Comparison of ENCODE assay signal across 8 mouse cellular contexts in the genomic region with DNA sequence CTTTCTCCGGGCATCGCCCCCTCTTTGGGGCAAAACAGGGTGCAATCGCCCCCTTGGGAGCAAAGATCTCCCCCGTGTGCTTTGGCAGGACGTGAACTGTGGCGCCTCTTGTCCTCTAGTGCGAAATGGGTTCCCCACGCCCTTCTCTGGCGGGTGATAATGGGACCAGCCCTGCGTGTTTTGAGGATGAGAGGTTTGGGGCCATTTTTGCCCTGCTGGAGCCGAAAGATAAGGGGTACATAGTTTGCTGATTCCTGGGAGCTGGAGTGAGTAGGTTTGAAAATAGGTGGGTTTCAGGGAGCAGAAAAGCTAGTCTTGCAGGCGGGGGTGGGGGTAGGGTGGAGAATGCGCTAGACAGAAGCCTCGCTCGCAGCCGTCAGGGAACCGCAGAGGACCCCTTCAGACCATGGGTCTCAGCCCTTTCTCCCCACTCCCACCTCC. TPM values are rescaled to one million over a fixed set of nuclear protein-coding genes. Genes with fewer than 3 reads are reported as not detected.
DNase-seq lines count a peak whose midpoint lies in the region; ATAC-seq and TF ChIP-seq lines count a peak whose summit lies in the region.

No protein-coding gene starts in this region.

- peak overlapping the region; percentile 99 for H3K9ac ChIP-seq in hindbrain, embryonic 11.5 days (ENCODE audit: low read depth, low read length)

- WGBS in hindbrain, embryonic 11.5 days, result under 1% methylated on average over 17 of the region's 17 CpGs

- peak; percentile 38 for DNase-seq in gastrocnemius, adult 18-20 months (ENCODE audit: low spot score)
- no peak for DNase-seq in gastrocnemius, postnatal 25 days
- peak; percentile 64 for DNase-seq in hindbrain, embryonic 11.5 days (ENCODE audit: low spot score)
- peak; percentile 46 for DNase-seq in left cerebral cortex, postnatal 4 days
- peak; percentile 30 for DNase-seq in mesoderm, embryonic 11.5 days (ENCODE audit: low read depth, low spot score)
- peak; percentile 49 for DNase-seq in splenic B cell, adult 2 months (ENCODE audit: low read depth, low spot score)

- H3K4me2 ChIP-seq in hindbrain, embryonic 11.5 days (replicated peaks; ENCODE audit: low read depth, low read length), result peak overlapping the region; percentile 83

- ATAC-seq in hindbrain, embryonic 11.5 days (ENCODE audit: low FRiP score), result no peak

- TF ChIP-seq POLR2A in bone marrow macrophage, adult 2 months (IDR thresholded peaks at IDR 0.05; ENCODE audit: borderline replicate concordance, low read depth, low read length), result 0 out of 2 replicates have a peak, but pooled peaks have one; percentile 22

- no peaks in the 10 kb centered on the region for H3K9me3 ChIP-seq in erythroblast, embryonic 14.5 days (ENCODE audit: control insufficient read depth, low read length)
- H3K9me3 ChIP-seq in hindbrain, embryonic 11.5 days (ENCODE audit: control insufficient read depth, low read length), result no peaks in the 10 kb centered on the region

- H3K27me3 ChIP-seq in erythroblast, embryonic 14.5 days (ENCODE audit: control insufficient read depth), result no peaks in the 10 kb centered on the region
- H3K27me3 ChIP-seq in hindbrain, embryonic 11.5 days (ENCODE audit: control insufficient read depth, insufficient read depth, low read length), result no peaks in the 10 kb centered on the region
- H3K27me3 ChIP-seq in splenic B cell, adult 2 months (ENCODE audit: control insufficient read depth, insufficient read depth, low read length, poor library complexity, severe bottlenecking), result no peaks in the 10 kb centered on the region

- peaks cover 38% of the 10 kb centered on the region for H3K4me1 ChIP-seq in bone marrow macrophage, adult 2 months (ENCODE audit: control insufficient read depth, insufficient read depth, low read length)
- H3K4me1 ChIP-seq in erythroblast, embryonic 14.5 days (ENCODE audit: control insufficient read depth), result peaks cover 63% of the 10 kb centered on the region
- H3K4me1 ChIP-seq in hindbrain, embryonic 11.5 days (replicated peaks; ENCODE audit: control insufficient read depth, insufficient read depth, low read length), result peaks cover 6% of the 10 kb centered on the region; the same call in 1 of the 2 replicates

- TF ChIP-seq CTCF in bone marrow macrophage, adult 2 months (IDR thresholded peaks at IDR 0.05; ENCODE audit: low read depth, low read length), result no peak

- peaks cover 44% of the 10 kb centered on the region for H3K36me3 ChIP-seq in erythroblast, embryonic 14.5 days (ENCODE audit: control insufficient read depth)
- no peaks in the 10 kb centered on the region; the same call in 1 of the 2 replicates for H3K36me3 ChIP-seq in hindbrain, embryonic 11.5 days (ENCODE audit: control insufficient read depth, insufficient read depth, low read length)
- peaks cover 2% of the 10 kb centered on the region; the same call in 1 of the 2 replicates for H3K36me3 ChIP-seq in splenic B cell, adult 2 months (ENCODE audit: control insufficient read depth, insufficient read depth, low read length, poor library complexity, severe bottlenecking)

- peak overlapping the region; percentile 98 for H3K27ac ChIP-seq in bone marrow macrophage, adult 2 months (ENCODE audit: insufficient read depth, low read depth, low read length)
- peak overlapping the region; percentile 100 for H3K27ac ChIP-seq in hindbrain, embryonic 11.5 days (ENCODE audit: low read depth, low read length)

- intact Hi-C loops in left cerebral cortex, postnatal 4 days (cut with DNase I), result no loop called here

- peak overlapping the region; percentile 77 for H3K4me3 ChIP-seq in bone marrow macrophage, adult 2 months (ENCODE audit: insufficient read depth, low read length)
- H3K4me3 ChIP-seq in erythroblast, embryonic 14.5 days (replicated peaks), result peak overlapping the region; percentile 90
- peak overlapping the region; percentile 86 for H3K4me3 ChIP-seq in hindbrain, embryonic 11.5 days (ENCODE audit: low read depth, low read length)

RNA-seq across cellular contexts. Expression of gene Zc3h4, which starts 1.3 kb away (rescaled TPM):
- total RNA-seq in gastrocnemius, adult 18-20 months (2021), result 10 to 100 TPM; 27.7 to 28.6 TPM
- total RNA-seq in gastrocnemius, postnatal 25 days (2021), result 10 to 100 TPM; 22.4 to 25.6 TPM
- polyA plus RNA-seq in bone marrow macrophage, adult 2 months (2012; ENCODE audit: insufficient read depth, insufficient read length, missing spikeins), result 30.4 and 31.9 TPM in 2 replicates
- polyA plus RNA-seq in erythroblast, embryonic 14.5 days (2012), result 12.0 and 13.6 TPM in 2 replicates
- polyA plus RNA-seq in hindbrain, embryonic 11.5 days (2014; fragmentation: Nextera tagmentation; extraction: Ambion mirVana), result 15.7 and 20.7 TPM in 2 replicates
- total RNA-seq in left cerebral cortex, postnatal 4 days (2021), result 10 to 100 TPM; 67.8 to 68.5 TPM

RNA-seq across cellular contexts. Expression of gene Sae1, which starts 14.4 kb away (rescaled TPM):
- 10 to 100 TPM; 25.3 to 30.6 TPM for total RNA-seq in gastrocnemius, adult 18-20 months (2021)
- total RNA-seq in gastrocnemius, postnatal 25 days (2021), result 10 to 100 TPM; 25.2 to 26.4 TPM
- 57.2 and 59.3 TPM in 2 replicates for polyA plus RNA-seq in bone marrow macrophage, adult 2 months (2012; ENCODE audit: insufficient read depth, insufficient read length, missing spikeins)
- polyA plus RNA-seq in erythroblast, embryonic 14.5 days (2012), result 1.8 and 2.0 TPM in 2 replicates
- polyA plus RNA-seq in hindbrain, embryonic 11.5 days (2014; fragmentation: Nextera tagmentation; extraction: Ambion mirVana), result 339 and 377 TPM in 2 replicates
- 100 to 1,000 TPM; 119 to 129 TPM for total RNA-seq in left cerebral cortex, postnatal 4 days (2021)

RNA-seq across cellular contexts. Expression of gene Tmem160, which starts 50.6 kb away (rescaled TPM):
- 10 to 100 TPM; 52.0 to 53.2 TPM for total RNA-seq in gastrocnemius, adult 18-20 months (2021)
- total RNA-seq in gastrocnemius, postnatal 25 days (2021), result 10 to 100 TPM; 37.4 to 39.4 TPM
- 43.4 and 51.6 TPM in 2 replicates for polyA plus RNA-seq in bone marrow macrophage, adult 2 months (2012; ENCODE audit: insufficient read depth, insufficient read length, missing spikeins)
- 11.3 and 15.4 TPM in 2 replicates for polyA plus RNA-seq in erythroblast, embryonic 14.5 days (2012)
- polyA plus RNA-seq in hindbrain, embryonic 11.5 days (2014; fragmentation: Nextera tagmentation; extraction: Ambion mirVana), result 51.4 and 56.5 TPM in 2 replicates
- total RNA-seq in left cerebral cortex, postnatal 4 days (2021), result 10 to 100 TPM; 61.8 to 66.8 TPM
